Mouse (Mus musculus) duodenum, adult 2 months (tissue): ENCODE measurements around the gene Fam205a4. TPM values are rescaled to one million over a fixed set of nuclear protein-coding genes. Genes with fewer than 3 reads are reported as not detected.

Experiments used
- polyA plus RNA-seq: library from polyadenylated mRNA; depleted of rRNA; stranded (reverse); fragments of >200 nt; gene quantifications from 2 replicates; pipeline ENCODE4 v1.2.3, GENCODE M21; 2012; ENCODE audit warnings: low replicate concordance; rRNA removed

The Fam205a4 gene
- not detected in 2 replicates for polyA plus RNA-seq

GRCm38 (mm10) chr4:41965758-41966157 lies at the start of gene Fam205a4:
Gene Fam205a4, plus strand, starts transcription at chr4:41966058.

GRCm38 (mm10) chr4:41941272-41941671 lies 24.6 kb upstream of the Fam205a4 start, which contains the start of gene Gm20878:
Gene Gm20878, plus strand, starts transcription at chr4:41941572.

Other genes with a start within 250 kb of the Fam205a4 start
- 37.8 and 51.4 TPM in 2 replicates for gene Dctn3, start 242.9 kb upstream of the Fam205a4 start, polyA plus RNA-seq
- not detected in 2 replicates for gene Arid3c, start 234.9 kb upstream of the Fam205a4 start, polyA plus RNA-seq
- 105 and 141 TPM in 2 replicates for gene Galt, start 210.8 kb upstream of the Fam205a4 start, polyA plus RNA-seq
- gene Sigmar1, start 209.9 kb upstream of the Fam205a4 start, polyA plus RNA-seq, result 40.0 and 47.2 TPM in 2 replicates
- 14.3 and 25.9 TPM in 2 replicates for gene Ccl27a, start 191.8 kb upstream of the Fam205a4 start, polyA plus RNA-seq
- gene Gm21541, start 62.4 kb upstream of the Fam205a4 start, polyA plus RNA-seq, result 2.4 TPM in 1 of 2 replicates, not detected in the other
- gene Gm20878, start 24.5 kb upstream of the Fam205a4 start, polyA plus RNA-seq, result 0.36 and 6.1 TPM in 2 replicates
- gene Gm21093, start 68.7 kb downstream of the Fam205a4 start, polyA plus RNA-seq, result not detected in 2 replicates
- gene Gm3893, start 125.1 kb downstream of the Fam205a4 start, polyA plus RNA-seq, result not detected in 2 replicates
- gene Gm13304, start 148.8 kb downstream of the Fam205a4 start, polyA plus RNA-seq, result 0.28 TPM in 1 of 2 replicates, not detected in the other
- gene Gm13306, start 187.4 kb downstream of the Fam205a4 start, polyA plus RNA-seq, result not detected in 2 replicates
- not detected in 2 replicates for gene Gm13305, start 202.5 kb downstream of the Fam205a4 start, polyA plus RNA-seq